Mouse (Mus musculus): ENCODE results near the gene Gm853.
"Not testable (repeated sequence)": the region's sequence is repeated elsewhere in the genome, so short reads cannot be mapped to it uniquely, and the experiment has no call there.

The Gm853 gene

GRCm38 (mm10) chr4:130222179-130222578 is at the start of gene Gm853:
TSS of gene Gm853 (minus strand) at chr4:130222401.
- no peak for DNase-seq

DNA sequence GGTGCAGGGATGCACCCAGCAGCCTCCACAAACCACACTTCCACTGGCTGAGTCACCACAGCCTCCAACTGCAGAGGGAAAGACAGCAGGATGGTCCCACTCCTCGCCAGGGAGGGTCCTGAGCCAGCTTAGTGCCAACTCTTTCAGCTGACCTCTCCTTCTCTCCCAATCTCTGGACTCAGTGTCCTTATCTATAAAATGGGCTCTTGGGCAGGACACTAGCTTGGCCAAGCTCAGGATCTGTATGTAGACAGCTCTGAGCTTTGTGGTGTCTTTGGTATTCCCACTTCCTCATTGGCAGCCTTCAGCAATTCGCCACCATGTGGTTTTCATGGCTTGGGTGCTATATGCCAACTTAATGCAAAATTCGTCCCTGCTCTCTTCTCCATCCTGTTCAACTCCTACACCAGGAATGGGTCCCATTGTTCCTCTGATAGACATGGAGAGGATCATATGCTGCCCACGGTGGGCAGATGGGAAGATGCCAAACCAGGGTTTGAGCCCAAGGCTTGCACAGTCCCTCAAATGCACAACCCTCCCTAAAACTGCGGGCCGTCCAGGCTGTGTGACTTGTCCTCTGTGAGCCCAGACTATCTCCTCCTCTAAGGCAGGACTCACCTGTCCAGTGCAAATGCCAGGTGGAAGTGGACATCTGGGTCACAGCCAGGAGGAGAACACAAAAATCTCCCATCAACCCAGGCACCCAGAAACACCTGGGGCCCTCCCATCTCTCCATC is 48.6 kb upstream of the Gm853 start:
- DNase-seq: no peak

DNA sequence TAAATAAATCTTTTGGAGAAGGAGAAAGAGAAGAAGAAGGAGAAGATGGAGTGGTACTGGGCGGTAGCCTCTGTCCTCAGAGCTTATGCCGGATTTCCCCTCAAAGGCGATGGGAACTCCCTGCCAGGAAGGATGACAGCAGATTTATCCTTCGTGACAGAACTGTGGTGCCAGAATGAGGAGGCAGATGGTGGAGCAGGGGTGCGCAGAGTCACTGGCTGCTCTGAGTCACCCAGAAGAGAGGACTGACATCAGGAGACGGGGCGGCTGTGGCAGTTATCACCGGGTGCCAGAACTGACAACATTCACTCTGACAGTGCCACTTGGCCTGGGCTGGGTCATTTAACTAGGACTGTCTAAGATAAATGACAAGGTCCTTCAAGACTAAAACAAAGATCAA is 47.9 kb upstream of the Gm853 start:
- DNase-seq: no peak

GRCm38 (mm10) chr4:130268736-130269135 is 46.5 kb upstream of the Gm853 start:
- no peak for DNase-seq

- no peak for DNase-seq
Observed at GRCm38 (mm10) chr4:130267069-130267468, 44.9 kb upstream of the Gm853 start.

GRCm38 (mm10) chr4:130266601-130267000 is 44.4 kb upstream of the Gm853 start:
- no peak for DNase-seq

DNA sequence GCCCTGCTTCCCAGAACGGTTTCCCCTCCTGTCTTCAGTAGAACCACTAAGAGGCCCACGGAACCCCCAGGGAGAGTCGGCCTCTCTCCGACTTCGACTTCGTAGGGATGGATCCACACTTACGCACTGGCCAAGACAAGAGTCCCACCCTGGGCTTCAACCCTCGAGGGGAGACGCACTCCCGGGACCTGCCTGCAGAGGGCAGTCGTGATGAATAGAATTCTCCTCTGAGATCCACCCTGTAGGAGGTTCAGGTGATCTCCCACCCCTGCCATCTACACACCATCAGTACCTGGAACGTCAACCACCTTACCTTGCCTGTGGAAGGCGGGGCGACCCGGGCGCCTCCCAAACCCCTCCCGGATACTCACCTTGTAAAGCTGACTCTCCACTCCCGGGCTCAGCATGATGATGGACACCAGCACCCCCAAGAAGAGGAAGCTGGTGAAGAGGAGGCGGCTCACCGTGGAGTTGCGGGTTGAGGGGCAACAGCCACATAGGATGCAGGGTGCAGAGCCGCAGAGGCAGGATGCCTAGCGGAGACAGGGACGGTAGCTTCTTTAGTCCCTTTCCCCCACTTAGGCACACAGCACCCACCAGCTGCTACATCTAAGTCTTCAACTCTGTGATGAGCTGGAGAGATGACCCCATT is 42.6 kb upstream of the Gm853 start:
- DNase-seq: peak; percentile 68 to 76

- no peak for DNase-seq
Observed at GRCm38 (mm10) chr4:130264131-130264530, 41.9 kb upstream of the Gm853 start.

- no peak for DNase-seq
Observed at GRCm38 (mm10) chr4:130260406-130260805, 38.2 kb upstream of the Gm853 start.

DNA sequence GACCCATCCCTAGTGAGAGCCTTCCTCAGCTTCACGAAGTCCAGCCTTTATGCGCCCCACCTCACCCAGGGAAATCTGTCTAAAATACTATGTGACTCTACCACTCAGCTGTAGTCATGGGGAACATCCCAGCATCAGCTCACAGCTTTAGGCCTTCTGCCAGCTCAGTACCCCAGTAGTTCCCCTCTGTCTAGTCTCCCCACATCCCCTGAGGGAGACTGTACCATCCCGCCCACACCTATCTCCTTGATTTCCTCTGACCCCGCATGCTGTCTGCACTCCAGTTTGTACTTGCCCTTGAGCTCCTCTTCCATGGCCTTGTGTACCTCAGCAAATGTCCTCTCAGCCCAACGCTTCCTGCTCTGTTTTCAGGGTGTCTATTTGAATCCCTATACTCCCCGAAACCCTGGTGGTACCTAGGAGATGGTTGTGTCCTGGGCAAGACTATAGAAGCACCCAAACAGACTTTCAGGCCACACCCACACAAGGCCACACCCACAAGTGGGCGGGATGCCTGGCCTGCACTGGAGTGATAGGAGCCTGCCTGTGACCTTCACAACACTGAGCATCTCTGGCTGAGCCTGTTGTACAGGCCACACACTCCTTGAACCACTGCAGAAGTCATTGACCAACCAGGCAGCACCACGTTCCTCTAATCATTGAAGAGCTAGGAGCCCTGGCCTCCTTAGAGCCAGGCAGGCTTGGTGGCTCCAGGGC is 30.4 kb upstream of the Gm853 start:
- peak in 1 of 2 experiments; percentile 14 for DNase-seq

GRCm38 (mm10) chr4:130251763-130252162 is 29.6 kb upstream of the Gm853 start:
- no peak for DNase-seq

DNA sequence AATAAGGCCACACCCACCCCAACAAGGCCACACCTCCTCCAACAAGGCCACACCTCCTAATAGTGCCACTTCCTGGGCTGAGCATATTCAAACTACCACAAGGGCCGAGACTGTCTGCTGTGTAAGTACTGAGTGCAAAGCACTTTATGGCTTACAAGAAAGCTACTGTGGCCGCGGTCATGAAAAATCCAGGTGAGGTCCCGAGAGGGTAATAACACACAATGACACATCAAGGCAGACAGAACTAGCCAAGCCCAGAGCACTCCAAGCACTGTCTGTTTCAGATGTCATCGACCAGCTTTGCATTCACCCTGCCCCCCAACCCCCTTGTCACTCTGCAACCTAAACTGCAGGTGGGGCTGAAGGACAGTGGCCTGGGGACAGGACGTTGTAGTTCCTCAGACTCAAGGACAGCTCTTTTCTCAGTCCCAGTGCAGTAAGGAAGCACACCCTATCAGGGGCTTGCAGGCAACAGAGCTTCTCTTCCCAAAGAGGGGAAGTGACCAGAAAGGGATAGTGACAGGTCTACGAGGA is 29.0 kb upstream of the Gm853 start:
- DNase-seq: peak; percentile 14 to 29

DNA sequence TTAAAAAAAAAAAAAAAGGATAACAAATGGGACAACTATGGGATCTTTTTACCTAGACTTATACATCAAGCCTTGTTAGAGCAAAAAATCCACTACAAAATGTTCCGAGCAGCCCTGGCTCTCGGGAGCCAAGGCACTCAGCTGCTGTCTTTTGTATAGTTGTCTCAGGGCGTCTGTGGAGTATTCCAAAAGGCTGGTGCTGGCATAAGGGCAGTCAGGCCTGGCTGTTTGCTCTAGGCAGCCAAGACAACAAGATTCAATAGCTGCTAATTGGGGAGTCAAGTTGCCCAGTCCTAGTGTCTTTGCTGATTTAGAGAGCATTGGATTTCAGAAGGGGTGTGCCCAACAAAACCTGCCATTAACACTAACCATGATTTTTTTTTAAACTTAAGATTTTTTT is 26.4 kb upstream of the Gm853 start:
- no peak for DNase-seq

DNA sequence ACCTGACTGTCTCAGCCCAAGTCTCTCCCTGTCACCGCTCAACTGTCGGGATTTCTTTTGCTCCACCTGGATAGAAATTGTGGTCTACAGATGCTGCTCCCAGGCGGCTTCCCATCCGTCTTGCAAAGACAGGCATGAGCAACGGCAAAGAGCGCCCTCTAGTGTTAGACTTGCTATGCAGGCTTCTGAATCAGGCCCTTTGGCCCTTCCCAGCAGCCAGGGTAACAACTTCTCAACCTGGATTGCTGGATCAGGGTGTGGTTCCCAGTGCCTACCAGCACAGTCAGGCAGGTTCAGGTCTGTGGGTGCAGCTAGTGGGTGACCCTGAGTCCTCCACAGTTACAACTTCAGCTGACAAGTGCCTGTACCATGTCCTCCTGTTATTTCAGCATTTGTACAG is 23.9 kb upstream of the Gm853 start:
- DNase-seq: peak; percentile 57

GRCm38 (mm10) chr4:130244749-130245148 is 22.5 kb upstream of the Gm853 start:
- no peak for DNase-seq

- DNase-seq: not testable (repeated sequence)
Observed at GRCm38 (mm10) chr4:130243621-130244020, 21.4 kb upstream of the Gm853 start.

GRCm38 (mm10) chr4:130242956-130243355 is 20.8 kb upstream of the Gm853 start:
- no peak for DNase-seq

DNA sequence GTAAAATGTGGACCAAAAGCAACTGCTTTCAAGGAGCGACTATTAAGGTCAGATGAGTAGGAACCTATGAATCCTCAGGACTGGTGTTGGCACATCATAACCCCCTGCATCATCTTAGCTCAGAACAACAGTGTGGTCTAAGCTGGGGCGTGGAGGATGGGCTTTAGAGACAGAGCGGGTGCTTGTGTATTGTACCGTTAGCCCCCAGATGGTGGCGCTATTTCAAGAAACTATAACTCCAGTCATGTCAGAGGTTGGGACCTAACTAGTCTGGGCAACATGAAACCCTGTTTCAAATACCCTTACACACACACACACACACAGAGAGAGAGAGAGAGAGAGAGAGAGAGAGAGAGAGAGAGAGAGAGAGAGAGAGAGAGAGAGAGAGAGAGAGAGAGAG is 18.5 kb upstream of the Gm853 start:
- DNase-seq: no peak

DNA sequence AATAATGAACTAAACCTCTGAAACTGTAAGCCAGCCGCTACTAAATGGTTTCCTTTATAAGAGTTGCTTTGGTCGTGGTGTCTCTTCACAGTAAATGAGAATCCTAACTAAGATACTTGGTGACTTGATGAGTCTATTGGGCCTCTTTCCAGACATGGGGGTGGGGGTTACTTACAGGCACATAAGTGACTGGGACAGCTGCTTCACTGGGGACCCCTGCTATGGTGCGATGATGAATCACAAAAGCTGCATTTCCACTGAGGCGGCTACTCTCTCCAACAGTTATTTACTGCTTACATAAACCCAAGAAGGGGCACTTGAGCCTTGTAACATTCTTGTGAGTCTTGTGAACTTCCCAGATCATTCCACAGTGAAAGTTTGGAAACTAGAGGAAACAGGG is 15.4 kb upstream of the Gm853 start:
- DNase-seq: no peak

GRCm38 (mm10) chr4:130236361-130236760 is 14.2 kb upstream of the Gm853 start:
- no peak for DNase-seq

- no peak for DNase-seq
Observed at GRCm38 (mm10) chr4:130224071-130224470, 1.9 kb upstream of the Gm853 start.

DNA sequence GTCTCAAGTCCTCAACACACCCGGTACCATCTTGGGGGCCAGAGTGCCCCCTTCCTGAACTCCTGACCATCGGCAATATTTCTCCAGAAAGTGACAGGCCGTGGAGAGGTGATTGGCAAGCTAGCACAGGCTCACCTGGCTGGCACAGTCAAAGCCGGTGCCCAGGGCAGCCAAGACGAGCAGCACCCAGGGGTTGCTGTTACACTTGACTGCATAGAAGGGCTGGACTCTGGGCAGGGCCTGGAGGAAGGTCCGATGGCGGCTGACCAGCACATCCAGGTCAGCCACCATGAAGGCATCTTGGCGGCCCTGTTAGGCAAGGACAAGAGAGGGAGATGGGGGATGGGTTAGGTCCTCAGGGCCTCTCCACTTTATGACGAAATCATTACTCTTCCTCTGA is 2.0 kb downstream of the Gm853 start:
- DNase-seq: no peak

DNA sequence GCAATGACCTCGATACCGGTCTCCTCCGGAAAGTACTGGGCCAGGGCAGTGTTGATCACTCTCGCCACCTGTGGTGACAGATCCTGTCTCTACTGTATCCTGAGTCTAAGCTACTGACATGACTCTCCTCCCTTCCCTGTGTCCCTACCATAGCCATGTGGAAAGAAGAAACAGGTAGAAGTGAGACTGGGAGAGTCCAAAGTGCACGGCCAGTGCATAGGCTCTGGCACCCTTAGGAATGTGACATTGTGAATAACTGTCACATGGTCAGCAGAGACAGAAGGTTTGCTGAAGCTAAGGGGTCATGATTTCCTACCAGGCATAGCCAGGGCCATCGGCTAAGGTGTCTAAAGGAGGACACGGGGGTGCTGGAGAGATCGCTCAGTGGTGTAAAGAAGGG is 6.8 kb downstream of the Gm853 start:
- DNase-seq: no peak

- DNase-seq: no peak
Observed at GRCm38 (mm10) chr4:130213857-130214256, 8.3 kb downstream of the Gm853 start.
